Comparison of ENCODE assay signal across 33 mouse cellular contexts in genomic region chr14:57705075-57705474, GRCm38 (mm10). TPM values are rescaled to one million over a fixed set of nuclear protein-coding genes. Genes with fewer than 3 reads are reported as not detected.
"Had no signal": no experiment of that assay in that cellular context is flagged by ENCODE, and none has a peak within 500 bp of the region (broad histone marks: within the 10 kb centered on the region; RNA-seq: fewer than 3 reads in every experiment).

No protein-coding gene starts in this region.

- H3K4me3 ChIP-seq: heart, embryonic 10.5 days; heart, embryonic 12.5 days; hindbrain, embryonic 10.5 days; hindbrain, embryonic 12.5 days; intestine, embryonic 15.5 days; layer of hippocampus, adult 2 months; left cerebral cortex, adult 2 months; limb, embryonic 10.5 days; limb, embryonic 12.5 days had no signal

- H3K9ac ChIP-seq: heart, embryonic 12.5 days; hindbrain, embryonic 12.5 days; hindbrain, embryonic 14.5 days; intestine, embryonic 15.5 days; limb, embryonic 12.5 days had no signal

- H3K27ac ChIP-seq: heart, embryonic 10.5 days; hindbrain, embryonic 10.5 days; hindbrain, embryonic 12.5 days; hindbrain, embryonic 14.5 days; intestine, embryonic 15.5 days; left cerebral cortex, adult 2 months; limb, embryonic 10.5 days; limb, embryonic 12.5 days had no signal

- H3K27me3 ChIP-seq: heart, embryonic 12.5 days; hindbrain, embryonic 12.5 days; intestine, embryonic 15.5 days; limb, embryonic 12.5 days had no signal

- DNase-seq: gastrocnemius, postnatal 10 days; gastrocnemius, postnatal 25 days; heart, postnatal 10 days; heart, postnatal 4 days; kidney, adult 18-20 months; kidney, adult 8-10 months; kidney, postnatal 10 days; kidney, postnatal 25 days; kidney, postnatal 4 days; liver had no signal

RNA-seq across cellular contexts. Expression of gene Gm49361, which starts 40.8 kb away (rescaled TPM):
- total RNA-seq: gastrocnemius, postnatal 10 days; granulocyte monocyte progenitor cell, adult 5-6 weeks; layer of hippocampus, postnatal 10 days; left cerebral cortex, postnatal 36 days had no signal
- polyA plus RNA-seq: frontal cortex, adult 2 months; heart, embryonic 10.5 days; heart, embryonic 12.5 days; heart, embryonic 14.5 days; heart, embryonic 16.5 days; hindbrain, embryonic 10.5 days; hindbrain, embryonic 12.5 days; hindbrain, embryonic 14.5 days; hindbrain, embryonic 16.5 days; inflammation-experienced regulatory T-cells, adult 6 months; intestine, postnatal 0 days; kidney, embryonic 14.5 days; kidney, embryonic 16.5 days; limb, embryonic 10.5 days; limb, embryonic 12.5 days; limb, embryonic 14.5 days; liver, embryonic 11.5 days had no signal
